Mouse (Mus musculus) heart, embryonic 14.5 days (tissue): ENCODE results near the gene Olfr457. TPM values are rescaled to one million over a fixed set of nuclear protein-coding genes. Genes with fewer than 3 reads are reported as not detected.
"Not testable (repeated sequence)": the region's sequence is repeated elsewhere in the genome, so short reads cannot be mapped to it uniquely, and the experiment has no call there.

Experiments used
- ATAC-seq: fragments of 200-750 bp; cut with Nextera tagmentation; 2 replicates; pipeline ENCODE4 v1.8.0; 2017; ENCODE audit warnings: low read depth, moderate TSS enrichment; ENCODE audit not compliant: insufficient number of reproducible peaks, insufficient read depth, low FRiP score
- H3K27ac ChIP-seq, 2 experiments: fragments of 200-500 bp in 1 of 2; fragments of 300-500 bp in 1 of 2; sonication (generic) in 1 of 2; replicated peaks in 1 of 2; 2 replicates each; pipeline ENCODE4 v1.5.1; 2012 to 2014; ENCODE audit warnings: low read depth in 2 of 2, low read length in 2 of 2, control low read depth in 1 of 2, mild to moderate bottlenecking in 1 of 2, mixed read lengths in 1 of 2; ENCODE audit not compliant: control insufficient read depth in 1 of 2, insufficient read depth in 1 of 2
- H3K27me3 ChIP-seq: fragments of 300-500 bp; sonication (generic); 2 replicates; pipeline ENCODE4 v1.6.1; 2014; ENCODE audit warnings: mild to moderate bottlenecking, low read length, control low read depth; ENCODE audit not compliant: control insufficient read depth, insufficient read depth
- H3K36me3 ChIP-seq: fragments of 300-500 bp; sonication (generic); 2 replicates; pipeline ENCODE4 v1.6.1; 2014; ENCODE audit warnings: mild to moderate bottlenecking, control low read depth, low read length, mixed read lengths; ENCODE audit not compliant: control insufficient read depth, insufficient read depth
- H3K4me1 ChIP-seq, 2 experiments: fragments of 200-500 bp in 1 of 2; fragments of 300-500 bp in 1 of 2; sonication (generic) in 1 of 2; 2 replicates each; pipeline ENCODE4 v1.6.1; 2012 to 2014; ENCODE audit warnings: low read length in 2 of 2, control low read depth in 1 of 2, mixed read lengths in 1 of 2; ENCODE audit not compliant: control insufficient read depth in 2 of 2, insufficient read depth in 2 of 2
- H3K4me2 ChIP-seq: fragments of 300-500 bp; sonication (generic); 2 replicates; pipeline ENCODE4 v1.6.1; 2014; ENCODE audit warnings: mild to moderate bottlenecking, low read length
- H3K4me3 ChIP-seq, 2 experiments: fragments of 200-500 bp in 1 of 2; fragments of 300-500 bp in 1 of 2; sonication (generic) in 1 of 2; 2 replicates each; pipeline ENCODE4 v1.5.1; 2012 to 2014; ENCODE audit warnings: low read length in 2 of 2, mild to moderate bottlenecking in 2 of 2, control low read depth in 1 of 2, low read depth in 1 of 2, moderate library complexity in 1 of 2; ENCODE audit not compliant: control insufficient read depth in 1 of 2, insufficient read depth in 1 of 2
- H3K9ac ChIP-seq: fragments of 300-500 bp; sonication (generic); 2 replicates; pipeline ENCODE4 v1.6.1; 2014; ENCODE audit warnings: mild to moderate bottlenecking, low read length
- H3K9me3 ChIP-seq: fragments of 300-500 bp; sonication (generic); 2 replicates; pipeline ENCODE4 v1.6.1; 2016; ENCODE audit warnings: low read length, control low read depth; ENCODE audit not compliant: control insufficient read depth
- WGBS: fragments of 180-500 bp; shearing (Covaris S2); extraction: QIAGEN DNeasy Blood & Tissue Kit; methylation state at CpG from one replicate; pipeline ENCODE4 v1.1.7; 2014; 5-methylcytosine and 5-hydroxymethylcytosine counted together
- polyA plus RNA-seq: library from polyadenylated mRNA; unstranded; fragments of >200 nt; fragmentation: Nextera tagmentation; extraction: Ambion mirVana; gene quantifications from 2 replicates; pipeline ENCODE4 v1.2.1, GENCODE M21; 2014

The Olfr457 gene
- polyA plus RNA-seq: 0.07 TPM in 1 of 2 replicates, not detected in the other

- Histone ChIP-seq H3K27ac (no peak within 1 kb of the TSS), H3K27me3 (no peaks in the 10 kb centered on the region), H3K9me3 (no peaks in the 10 kb centered on the region), H3K9ac (no peak within 1 kb of the TSS), H3K4me1 (no peaks in the 10 kb centered on the region), H3K4me2 (no peak within 1 kb of the TSS), H3K4me3 (no peak within 1 kb of the TSS), H3K36me3 (no peaks in the 10 kb centered on the region)
- 76% methylated on average over 1 of the region's 1 CpGs for WGBS
- no peak for ATAC-seq
Observed at GRCm38 (mm10) chr6:42476235-42476634, at the start of gene Olfr457. Gene Olfr457 (minus strand): TSS chr6:42476335.

- Histone ChIP-seq H3K9me3 (no peaks in the 10 kb centered on the region), H3K36me3 (no peaks in the 10 kb centered on the region), H3K4me2 (no peak overlapping the region), H3K27me3 (no peaks in the 10 kb centered on the region), H3K9ac (no peak overlapping the region), H3K4me1 (no peaks in the 10 kb centered on the region), H3K4me3 (no peak overlapping the region), H3K27ac (no peak overlapping the region)
- WGBS: 56% methylated on average over 1 of the region's 1 CpGs
- no peak for ATAC-seq
Observed at GRCm38 (mm10) chr6:42513461-42513860, 37.3 kb upstream of the Olfr457 start.

GRCm38 (mm10) chr6:42509311-42509710 is 33.2 kb upstream of the Olfr457 start:
- no peak for ATAC-seq
- H3K4me3 ChIP-seq: no peak overlapping the region
- no peaks in the 10 kb centered on the region for H3K9me3 ChIP-seq
- H3K27ac ChIP-seq: no peak overlapping the region
- H3K27me3 ChIP-seq: no peaks in the 10 kb centered on the region
- H3K9ac ChIP-seq: no peak overlapping the region
- no peaks in the 10 kb centered on the region for H3K36me3 ChIP-seq
- no peak overlapping the region for H3K4me2 ChIP-seq
- no peaks in the 10 kb centered on the region for H3K4me1 ChIP-seq

GRCm38 (mm10) chr6:42503478-42503877 is 27.3 kb upstream of the Olfr457 start:
- H3K4me2 ChIP-seq: no peak overlapping the region
- no peak overlapping the region for H3K27ac ChIP-seq
- no peak overlapping the region for H3K4me3 ChIP-seq
- no peaks in the 10 kb centered on the region for H3K36me3 ChIP-seq
- no peak overlapping the region for H3K9ac ChIP-seq
- ATAC-seq: no peak
- no peaks in the 10 kb centered on the region for H3K9me3 ChIP-seq
- no peaks in the 10 kb centered on the region for H3K27me3 ChIP-seq
- no peaks in the 10 kb centered on the region for H3K4me1 ChIP-seq
- 75% methylated on average over 2 of the region's 2 CpGs for WGBS

DNA sequence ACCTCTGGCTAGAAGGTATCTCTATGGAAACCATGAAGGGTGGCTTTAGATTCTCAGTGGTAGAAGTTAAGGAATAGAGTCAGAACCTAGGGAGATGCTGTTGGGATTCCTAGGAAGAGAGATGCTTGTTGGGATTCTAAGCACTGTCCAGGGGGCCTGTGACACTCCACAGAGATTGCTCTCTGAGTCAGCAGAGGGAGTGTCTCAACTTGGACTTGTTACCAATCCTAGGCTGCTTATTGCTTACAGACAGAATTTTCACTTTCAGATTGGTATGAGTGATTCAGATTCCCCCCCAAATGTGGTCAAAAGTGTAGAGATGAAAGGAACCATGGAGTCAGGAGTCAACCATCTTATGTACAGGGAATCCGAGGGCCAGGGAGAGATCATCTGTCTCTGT is 13.6 kb upstream of the Olfr457 start:
- WGBS: 44% methylated on average over 1 of the region's 1 CpGs
- Histone ChIP-seq H3K27me3 (no peaks in the 10 kb centered on the region), H3K27ac (no peak overlapping the region), H3K4me3 (no peak overlapping the region), H3K9me3 (no peaks in the 10 kb centered on the region), H3K4me1 (no peaks in the 10 kb centered on the region), H3K9ac (no peak overlapping the region), H3K4me2 (no peak overlapping the region), H3K36me3 (no peaks in the 10 kb centered on the region)
- no peak for ATAC-seq

GRCm38 (mm10) chr6:42487114-42487513 is 11.0 kb upstream of the Olfr457 start, which contains the start of gene Olfr456:
Gene Olfr456 (minus strand): TSS chr6:42487214.
- no peaks in the 10 kb centered on the region for H3K4me1 ChIP-seq
- no peak within 1 kb of the TSS for H3K4me2 ChIP-seq
- H3K27me3 ChIP-seq: no peaks in the 10 kb centered on the region
- ATAC-seq: no peak
- H3K27ac ChIP-seq: no peak within 1 kb of the TSS
- H3K36me3 ChIP-seq: no peaks in the 10 kb centered on the region
- H3K9me3 ChIP-seq: no peaks in the 10 kb centered on the region
- H3K9ac ChIP-seq: no peak within 1 kb of the TSS
- WGBS: 66% methylated on average over 1 of the region's 1 CpGs
- no peak within 1 kb of the TSS for H3K4me3 ChIP-seq

DNA sequence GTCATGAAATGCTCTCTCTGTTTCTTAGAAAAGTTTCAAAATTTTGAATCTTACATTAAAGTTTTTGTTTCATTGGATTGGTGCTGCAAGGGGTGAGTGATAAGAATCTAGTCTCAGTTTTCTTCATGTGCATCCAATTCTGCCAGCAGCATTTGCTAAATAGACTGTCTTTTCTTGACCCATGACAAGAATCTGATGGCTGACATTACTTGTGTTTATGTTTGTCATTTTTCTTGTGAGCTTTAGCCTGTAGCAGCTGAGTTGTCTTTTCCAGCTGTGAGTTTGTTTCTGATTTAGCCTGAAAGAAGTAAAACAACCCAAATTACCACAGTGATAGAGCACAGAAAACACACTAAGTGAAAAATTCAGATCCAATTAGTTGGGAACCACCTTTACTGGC is 8.5 kb upstream of the Olfr457 start:
- no peak for ATAC-seq
- Histone ChIP-seq H3K27me3 (no peaks in the 10 kb centered on the region), H3K4me1 (no peaks in the 10 kb centered on the region)

GRCm38 (mm10) chr6:42471298-42471697 is 4.8 kb downstream of the Olfr457 start:
- not testable (repeated sequence) for H3K36me3 ChIP-seq, H3K27me3 ChIP-seq, H3K27ac ChIP-seq, H3K9ac ChIP-seq, ATAC-seq, H3K4me1 ChIP-seq, H3K4me2 ChIP-seq, H3K4me3 ChIP-seq, H3K9me3 ChIP-seq
- WGBS: 95% methylated on average over 4 of the region's 4 CpGs

More for the DNA sequence above, 8.5 kb upstream of the Olfr457 start:
- Histone ChIP-seq H3K9ac (no peak overlapping the region), H3K36me3 (no peaks in the 10 kb centered on the region), H3K9me3 (no peaks in the 10 kb centered on the region), H3K4me3 (no peak overlapping the region), H3K4me2 (no peak overlapping the region), H3K27ac (no peak overlapping the region)
